Mouse (Mus musculus) limb, embryonic 11.5 days (tissue): ENCODE results near the gene Pate2. TPM values are rescaled to one million over a fixed set of nuclear protein-coding genes. Genes with fewer than 3 reads are reported as not detected.

Experiments
- ATAC-seq: fragments of 200-750 bp; cut with Nextera tagmentation; 2 replicates; pipeline ENCODE4 v1.8.0; 2017; ENCODE audit warnings: low read depth; ENCODE audit not compliant: insufficient number of reproducible peaks, low FRiP score, low TSS enrichment
- DNase-seq: peaks from one replicate; pipeline ENCODE4 v3.0.0-alpha.2; 2015; ENCODE audit warnings: low spot score
- H3K27ac ChIP-seq: fragments of 300-500 bp; sonication (generic); replicated peaks from 2 replicates; pipeline ENCODE4 v1.5.1; 2014; ENCODE audit warnings: low read depth, mild to moderate bottlenecking, low read length
- H3K27me3 ChIP-seq: fragments of 300-500 bp; sonication (generic); 2 replicates; pipeline ENCODE4 v1.6.1; 2014; ENCODE audit warnings: mild to moderate bottlenecking, low read length, mixed read lengths; ENCODE audit not compliant: control insufficient read depth, insufficient read depth
- H3K36me3 ChIP-seq: fragments of 300-500 bp; sonication (generic); 2 replicates; pipeline ENCODE4 v1.6.1; 2014; ENCODE audit warnings: mild to moderate bottlenecking, low read length, moderate library complexity, mixed read lengths; ENCODE audit not compliant: control insufficient read depth, insufficient read depth
- H3K4me1 ChIP-seq: fragments of 300-500 bp; sonication (generic); 2 replicates; pipeline ENCODE4 v1.6.1; 2014; ENCODE audit warnings: low read length, mixed read lengths; ENCODE audit not compliant: control insufficient read depth, insufficient read depth
- H3K4me2 ChIP-seq: fragments of 300-500 bp; sonication (generic); 2 replicates; pipeline ENCODE4 v1.6.1; 2014; ENCODE audit warnings: low read depth, mild to moderate bottlenecking, moderate library complexity; ENCODE audit not compliant: severe bottlenecking
- H3K4me3 ChIP-seq: fragments of 300-500 bp; sonication (generic); 2 replicates; pipeline ENCODE4 v1.5.1; 2014; ENCODE audit warnings: low read depth, low read length
- H3K9ac ChIP-seq: fragments of 300-500 bp; sonication (generic); 2 replicates; pipeline ENCODE4 v1.6.1; 2014; ENCODE audit warnings: mild to moderate bottlenecking, low read length
- H3K9me3 ChIP-seq: fragments of 300-500 bp; sonication (generic); 2 replicates; pipeline ENCODE4 v1.6.1; 2016; ENCODE audit warnings: low read length; ENCODE audit not compliant: control insufficient read depth
- WGBS: fragments of 180-500 bp; shearing (Covaris S2); extraction: QIAGEN DNeasy Blood & Tissue Kit; methylation state at CpG from one replicate; pipeline ENCODE4 v1.1.7; 2014; 5-methylcytosine and 5-hydroxymethylcytosine counted together
- polyA plus RNA-seq: library from polyadenylated mRNA; unstranded; fragments of >200 nt; fragmentation: Nextera tagmentation; extraction: Ambion mirVana; gene quantifications from 2 replicates; pipeline ENCODE4 v1.2.1, GENCODE M21; 2014

Pate2 gene
- polyA plus RNA-seq = 0.43 and 0.52 TPM in 2 replicates

DNA sequence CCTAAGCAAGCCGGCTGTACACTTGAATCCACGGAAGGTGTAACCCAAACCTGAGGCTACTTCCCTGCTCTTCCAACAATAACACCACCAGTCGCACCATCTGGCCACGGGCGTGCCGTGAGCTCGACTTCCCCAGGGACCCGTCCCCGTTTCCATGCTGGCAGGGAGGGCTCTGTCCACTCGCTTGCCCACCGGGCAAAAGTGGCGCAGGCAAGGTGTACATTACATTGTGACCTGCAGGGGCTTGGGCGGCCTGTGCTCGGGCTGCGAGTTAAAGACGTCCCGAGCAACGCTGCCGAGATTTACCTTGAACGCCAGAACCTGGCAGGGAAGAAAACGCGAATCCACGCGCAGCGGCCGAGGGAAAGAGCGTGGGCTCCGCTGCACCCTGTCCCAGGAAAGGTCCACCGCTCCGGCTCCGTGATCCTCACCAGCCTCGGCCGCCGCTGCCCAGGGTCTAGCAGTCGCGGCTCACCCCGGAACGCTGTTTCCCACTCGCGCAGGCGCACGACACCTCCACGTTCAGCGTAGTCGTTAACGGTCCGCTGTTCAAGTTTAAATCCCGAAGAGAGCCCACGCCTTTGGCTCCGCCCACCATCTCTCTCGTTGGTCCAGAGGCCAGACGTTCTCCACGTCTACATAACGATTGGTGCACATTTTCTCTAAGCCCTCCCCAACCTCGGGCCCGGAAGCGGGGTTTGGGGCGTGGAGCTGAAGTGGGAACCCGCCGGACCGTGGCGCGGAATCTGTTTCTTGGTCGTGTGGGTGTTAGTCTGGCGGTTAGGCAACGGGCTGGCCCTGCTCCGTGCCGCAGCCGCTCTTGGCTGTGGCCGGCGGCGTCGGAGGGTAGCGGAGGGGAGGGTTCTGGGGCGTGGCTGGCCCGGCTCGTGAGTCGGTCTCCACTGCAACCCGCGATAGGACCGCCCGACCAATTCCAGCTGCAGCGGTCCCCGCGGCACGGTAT is at the start of gene Pate2, which contains the start of gene Hyls1:
Gene Pate2 (plus strand): TSS at position 714 of the 964 bp plus-strand sequence.
Gene Hyls1 (minus strand): TSS at position 828 of the 964 bp plus-strand sequence.
- no peaks in the 10 kb centered on the region for H3K4me1 ChIP-seq
- under 1% methylated on average over 86 of the region's 86 CpGs for WGBS
- H3K9ac ChIP-seq = peak within 1 kb of the TSS; percentile 77
- H3K9me3 ChIP-seq = no peaks in the 10 kb centered on the region
- ATAC-seq (peak; percentile 96), DNase-seq (peak; percentile 94)
- H3K36me3 ChIP-seq = peaks cover 4% of the 10 kb centered on the region; the same call in 1 of the 2 replicates
- H3K27me3 ChIP-seq = no peaks in the 10 kb centered on the region
- peak within 1 kb of the TSS; percentile 47 for H3K4me2 ChIP-seq
- peak within 1 kb of the TSS; percentile 88 for H3K27ac ChIP-seq
- peak within 1 kb of the TSS; percentile 65 for H3K4me3 ChIP-seq

DNA sequence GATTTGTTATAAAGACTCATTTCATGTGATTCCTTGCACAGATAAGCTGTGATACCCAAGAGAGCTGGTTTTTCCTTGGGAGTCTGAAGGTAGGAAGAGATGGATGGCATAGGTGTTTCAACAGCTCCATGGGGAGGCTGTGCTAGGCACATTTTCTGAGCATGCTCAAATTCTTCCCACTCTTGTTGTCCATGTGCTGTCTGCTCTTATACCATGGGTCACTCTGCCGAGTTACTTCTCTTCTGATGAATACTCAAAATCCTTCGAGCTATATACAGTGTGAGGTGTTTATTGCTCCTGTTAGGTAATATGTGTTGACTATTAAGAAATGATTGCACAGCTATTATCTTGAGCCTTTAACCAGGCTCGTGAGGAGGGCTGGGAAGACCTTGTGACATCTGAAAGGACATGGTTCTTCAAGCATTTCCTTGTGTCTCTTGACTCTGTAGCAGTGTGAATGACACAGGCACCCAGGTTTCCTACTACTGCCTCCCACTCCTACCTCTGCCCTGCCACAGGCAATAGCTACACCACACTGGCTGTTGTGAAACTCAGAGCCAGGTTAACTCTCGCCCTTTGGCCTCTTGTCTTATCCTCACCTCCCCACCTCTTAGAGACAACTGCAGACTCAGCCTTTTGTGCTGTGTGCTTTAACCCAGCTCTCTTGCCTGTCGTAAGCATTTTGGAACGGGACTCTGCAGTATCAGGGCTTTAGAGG is 49.3 kb upstream of the Pate2 start:
- DNase-seq = no peak
- ATAC-seq = no peak

DNA sequence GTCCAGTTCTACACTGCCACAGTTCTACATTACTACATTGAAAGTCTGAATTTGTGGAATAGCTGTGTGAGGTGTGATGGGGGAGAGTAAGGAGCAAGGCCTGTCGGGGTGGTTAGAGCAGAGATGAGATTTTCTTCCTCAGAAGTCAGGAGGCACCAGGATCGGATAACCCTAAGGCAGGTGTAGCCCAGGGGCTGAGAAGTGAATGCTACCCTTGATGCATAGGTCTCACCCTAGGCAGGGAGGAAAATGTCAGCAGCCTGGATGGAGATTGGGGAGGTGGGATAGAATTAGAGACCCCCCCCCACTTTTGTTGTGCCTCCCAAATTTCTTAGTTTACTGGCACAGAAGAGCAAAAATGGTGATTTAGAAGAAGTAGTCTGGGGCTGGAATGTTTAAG is 47.8 kb upstream of the Pate2 start:
- WGBS = 72% methylated on average over 2 of the region's 2 CpGs
- no peaks in the 10 kb centered on the region for H3K9me3 ChIP-seq
- no peak for ATAC-seq
- no peak overlapping the region for H3K9ac ChIP-seq
- H3K27me3 ChIP-seq = no peaks in the 10 kb centered on the region
- no peak overlapping the region for H3K4me2 ChIP-seq
- H3K27ac ChIP-seq = no peak overlapping the region
- no peak for DNase-seq
- peaks cover 22% of the 10 kb centered on the region for H3K4me1 ChIP-seq
- H3K36me3 ChIP-seq = no peaks in the 10 kb centered on the region
- H3K4me3 ChIP-seq = no peak overlapping the region

More for the DNA sequence above, 49.3 kb upstream of the Pate2 start:
- Histone ChIP-seq H3K27ac (no peak overlapping the region), H3K4me3 (no peak overlapping the region), H3K36me3 (no peaks in the 10 kb centered on the region), H3K9me3 (no peaks in the 10 kb centered on the region), H3K4me2 (no peak overlapping the region), H3K4me1 (peaks cover 22% of the 10 kb centered on the region), H3K27me3 (no peaks in the 10 kb centered on the region), H3K9ac (no peak overlapping the region)
- WGBS = 81% methylated on average over 6 of the region's 6 CpGs

DNA sequence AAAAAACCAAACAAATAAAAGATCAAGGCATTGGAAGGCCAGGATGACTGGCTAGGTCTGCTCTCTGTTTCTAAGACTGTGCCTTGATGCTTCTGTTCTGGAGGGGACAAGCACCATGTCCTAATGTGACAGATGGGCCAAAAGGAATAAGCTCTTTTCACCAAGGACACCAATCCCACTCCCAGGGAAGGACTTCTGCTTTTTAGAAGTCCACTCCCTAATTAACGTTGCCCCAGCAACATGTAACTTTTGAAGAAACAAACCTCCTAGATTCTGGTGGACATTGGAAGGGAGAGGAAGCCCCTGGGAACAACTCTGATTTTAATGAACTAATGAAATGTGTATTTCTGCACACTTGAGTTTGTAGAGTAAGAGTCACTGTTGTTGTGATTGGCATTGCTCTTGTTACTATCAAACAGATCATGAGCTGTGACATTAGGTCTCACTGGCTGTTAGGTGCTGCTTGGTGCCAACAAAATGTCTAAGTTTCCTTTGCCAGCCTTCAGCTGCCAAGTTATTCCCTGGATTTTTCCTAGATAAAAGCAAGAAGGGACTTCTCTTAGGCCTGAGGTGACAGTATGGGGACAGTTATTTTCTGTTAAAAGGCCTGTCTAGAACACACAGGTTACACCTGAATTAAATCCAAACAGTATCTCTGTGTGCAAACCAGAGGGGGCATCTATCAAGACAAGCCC is 47.1 kb upstream of the Pate2 start:
- Histone ChIP-seq H3K4me2 (no peak overlapping the region), H3K27ac (peak overlapping the region; percentile 50; the same call in 1 of the 2 replicates), H3K4me3 (no peak overlapping the region), H3K27me3 (no peaks in the 10 kb centered on the region), H3K9me3 (no peaks in the 10 kb centered on the region), H3K9ac (0 out of 2 replicates have a peak overlapping the region, but pooled peaks have one; percentile 19), H3K36me3 (no peaks in the 10 kb centered on the region), H3K4me1 (peaks cover 22% of the 10 kb centered on the region)
- no peak for ATAC-seq
- DNase-seq = no peak
- WGBS = 80% methylated on average over 1 of the region's 1 CpGs

DNA sequence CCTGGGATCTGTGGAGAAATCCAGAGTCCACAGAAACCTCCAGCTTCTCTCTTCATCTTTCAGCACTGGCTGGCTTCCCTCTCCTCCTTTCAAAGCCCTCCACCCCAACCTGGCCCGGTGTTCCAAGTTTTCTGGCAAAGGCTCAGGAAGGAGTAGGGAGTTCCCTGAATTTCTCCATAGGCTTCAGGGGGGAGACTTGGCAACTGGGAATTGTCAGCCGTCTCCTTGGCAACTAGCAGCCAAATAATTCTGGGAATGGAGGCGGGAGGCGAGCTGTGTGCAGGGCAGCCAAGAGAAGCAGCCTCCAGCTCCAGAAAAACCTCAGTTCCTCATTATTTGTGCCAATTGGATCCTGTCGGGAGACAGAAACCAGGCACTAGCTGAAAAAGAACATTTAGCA is 46.5 kb upstream of the Pate2 start:
- Histone ChIP-seq H3K27me3 (no peaks in the 10 kb centered on the region), H3K36me3 (no peaks in the 10 kb centered on the region), H3K4me1 (peaks cover 22% of the 10 kb centered on the region), H3K27ac (peak overlapping the region; percentile 50; the same call in 1 of the 2 replicates), H3K4me3 (no peak overlapping the region), H3K4me2 (no peak overlapping the region), H3K9me3 (no peaks in the 10 kb centered on the region), H3K9ac (0 out of 2 replicates have a peak overlapping the region, but pooled peaks have one; percentile 19)
- peak; percentile 72; the same call in 1 of the 2 replicates for ATAC-seq
- WGBS = 29% methylated on average over 5 of the region's 5 CpGs
- peak; percentile 64 for DNase-seq

DNA sequence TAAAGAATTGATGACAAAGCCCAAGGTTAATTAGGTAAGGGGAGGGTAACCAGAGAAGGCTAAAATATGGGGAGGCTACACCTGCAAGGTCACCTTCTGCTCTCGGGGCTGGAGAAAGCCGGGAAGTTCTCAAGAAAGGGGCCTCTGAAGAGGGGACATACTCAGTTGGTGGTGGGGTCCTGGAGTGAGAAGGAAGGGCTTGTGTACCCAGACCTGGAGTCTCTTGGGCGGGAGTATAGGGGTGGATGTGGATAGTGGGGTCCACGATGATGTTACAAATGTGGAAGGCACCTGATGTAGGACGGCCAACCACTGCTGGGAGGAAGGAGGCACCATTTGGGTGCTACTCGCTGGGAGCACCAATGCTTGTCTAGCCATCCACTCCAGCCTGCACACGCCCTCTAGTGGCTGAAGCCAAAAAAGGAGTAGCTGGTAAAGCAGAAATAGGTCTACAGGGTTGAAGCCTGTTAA is 46.1 kb upstream of the Pate2 start:
- no peak overlapping the region for H3K4me2 ChIP-seq
- 19% methylated on average over 7 of the region's 7 CpGs for WGBS

DNA sequence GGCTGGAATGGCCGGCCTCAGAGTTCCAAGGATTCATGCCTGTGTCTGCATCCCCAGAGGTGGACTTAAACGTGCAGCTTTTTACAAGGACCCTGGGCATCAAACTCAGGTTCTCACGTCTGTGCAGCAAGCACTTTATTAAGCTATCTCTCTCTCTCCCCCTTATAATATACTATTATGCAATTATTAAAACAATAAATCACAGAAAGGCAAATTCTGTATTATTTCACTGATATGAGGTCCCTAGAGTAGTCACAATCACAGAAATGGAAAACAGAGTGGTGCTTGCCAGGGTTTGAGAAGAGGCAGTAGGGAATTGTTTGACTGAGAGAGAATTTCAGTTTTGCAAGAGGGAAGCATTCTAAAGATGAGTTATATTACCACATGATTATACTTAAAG is 40.9 kb upstream of the Pate2 start:
- no peaks in the 10 kb centered on the region for H3K9me3 ChIP-seq
- H3K27ac ChIP-seq = no peak overlapping the region
- DNase-seq (no peak), ATAC-seq (no peak)
- no peaks in the 10 kb centered on the region for H3K27me3 ChIP-seq
- 17% methylated on average over 3 of the region's 3 CpGs for WGBS
- no peaks in the 10 kb centered on the region for H3K36me3 ChIP-seq
- H3K9ac ChIP-seq = no peak overlapping the region
- no peak overlapping the region for H3K4me3 ChIP-seq
- H3K4me1 ChIP-seq = peaks cover 26% of the 10 kb centered on the region
- H3K4me2 ChIP-seq = no peak overlapping the region

More for the DNA sequence above, 46.1 kb upstream of the Pate2 start:
- no peak overlapping the region for H3K9ac ChIP-seq
- ATAC-seq (peak; percentile 79), DNase-seq (peak; percentile 77)
- peak overlapping the region; percentile 50 for H3K27ac ChIP-seq
- H3K36me3 ChIP-seq = no peaks in the 10 kb centered on the region
- peaks cover 26% of the 10 kb centered on the region for H3K4me1 ChIP-seq
- no peaks in the 10 kb centered on the region for H3K9me3 ChIP-seq
- no peaks in the 10 kb centered on the region for H3K27me3 ChIP-seq
- no peak overlapping the region for H3K4me3 ChIP-seq
